Mouse (Mus musculus) liver, embryonic 12.5 days (tissue): Measurements from ENCODE around the gene Gxylt2. TPM values are rescaled to one million over a fixed set of nuclear protein-coding genes. Genes with fewer than 3 reads are reported as not detected.

Source experiments
- ATAC-seq: fragments of 200-750 bp; cut with Nextera tagmentation; 2 replicates; pipeline ENCODE4 v1.8.0; 2017; ENCODE audit warnings: moderate number of reproducible peaks, mild to moderate bottlenecking, moderate library complexity
- H3K27ac ChIP-seq: fragments of 300-500 bp; sonication (generic); 2 replicates; pipeline ENCODE4 v1.5.1; 2016; ENCODE audit warnings: mild to moderate bottlenecking
- H3K27me3 ChIP-seq: fragments of 300-500 bp; sonication (generic); replicated peaks from 2 replicates; pipeline ENCODE4 v1.6.1; 2016; ENCODE audit warnings: mild to moderate bottlenecking, moderate library complexity
- H3K36me3 ChIP-seq: fragments of 300-500 bp; sonication (generic); 2 replicates; pipeline ENCODE4 v1.6.1; 2016; ENCODE audit warnings: mild to moderate bottlenecking, moderate library complexity
- H3K4me1 ChIP-seq: fragments of 300-500 bp; sonication (generic); 2 replicates; pipeline ENCODE4 v1.6.1; 2016
- H3K4me2 ChIP-seq: fragments of 300-500 bp; sonication (generic); 2 replicates; pipeline ENCODE4 v1.6.1; 2016; ENCODE audit warnings: mild to moderate bottlenecking, moderate library complexity
- H3K4me3 ChIP-seq: fragments of 300-500 bp; sonication (generic); 2 replicates; pipeline ENCODE4 v1.5.1; 2016; ENCODE audit warnings: mild to moderate bottlenecking, moderate library complexity
- H3K9ac ChIP-seq: fragments of 300-500 bp; sonication (generic); 2 replicates; pipeline ENCODE4 v1.6.1; 2016; ENCODE audit warnings: mild to moderate bottlenecking, moderate library complexity
- H3K9me3 ChIP-seq: fragments of 300-500 bp; sonication (generic); replicated peaks from 2 replicates; pipeline ENCODE4 v1.6.1; 2016; ENCODE audit warnings: mild to moderate bottlenecking, moderate library complexity
- WGBS: fragments of 180-500 bp; shearing (Covaris S2); methylation state at CpG from one replicate; pipeline ENCODE4 v1.1.7; 2016; ENCODE audit not compliant: insufficient replicate concordance; 5-methylcytosine and 5-hydroxymethylcytosine counted together
- polyA plus RNA-seq: library from polyadenylated mRNA; unstranded; fragments of >200 nt; fragmentation: Nextera tagmentation; extraction: Ambion mirVana; gene quantifications from 2 replicates; pipeline ENCODE4 v1.2.1, GENCODE M21; 2016

The Gxylt2 gene
- polyA plus RNA-seq: 0.37 and 0.39 TPM in 2 replicates

- Histone ChIP-seq H3K9ac (peak within 1 kb of the TSS; percentile 46; the same call in 1 of the 2 replicates), H3K27ac (no peak within 1 kb of the TSS), H3K4me3 (peak within 1 kb of the TSS; percentile 51), H3K9me3 (no peaks in the 10 kb centered on the region), H3K27me3 (peaks cover 55% of the 10 kb centered on the region), H3K4me1 (no peaks in the 10 kb centered on the region; the same call in 1 of the 2 replicates), H3K36me3 (no peaks in the 10 kb centered on the region), H3K4me2 (peak within 1 kb of the TSS; percentile 69)
- ATAC-seq: peak; percentile 46; the same call in 1 of the 2 replicates
- WGBS: 1% methylated on average over 76 of the region's 77 CpGs
Observed at GRCm38 (mm10) chr6:100704574-100705365, at the start of gene Gxylt2. Gene Gxylt2, plus strand, starts transcription at chr6:100704734.

GRCm38 (mm10) chr6:100660395-100660794 lies 44.1 kb upstream of the Gxylt2 start:
- Histone ChIP-seq H3K27ac (no peak overlapping the region), H3K36me3 (peaks cover 75% of the 10 kb centered on the region), H3K4me2 (no peak overlapping the region), H3K9me3 (no peaks in the 10 kb centered on the region), H3K9ac (no peak overlapping the region), H3K4me1 (no peaks in the 10 kb centered on the region), H3K27me3 (no peaks in the 10 kb centered on the region), H3K4me3 (no peak overlapping the region)
- no peak for ATAC-seq
- WGBS: 81% methylated on average over 5 of the region's 5 CpGs

DNA sequence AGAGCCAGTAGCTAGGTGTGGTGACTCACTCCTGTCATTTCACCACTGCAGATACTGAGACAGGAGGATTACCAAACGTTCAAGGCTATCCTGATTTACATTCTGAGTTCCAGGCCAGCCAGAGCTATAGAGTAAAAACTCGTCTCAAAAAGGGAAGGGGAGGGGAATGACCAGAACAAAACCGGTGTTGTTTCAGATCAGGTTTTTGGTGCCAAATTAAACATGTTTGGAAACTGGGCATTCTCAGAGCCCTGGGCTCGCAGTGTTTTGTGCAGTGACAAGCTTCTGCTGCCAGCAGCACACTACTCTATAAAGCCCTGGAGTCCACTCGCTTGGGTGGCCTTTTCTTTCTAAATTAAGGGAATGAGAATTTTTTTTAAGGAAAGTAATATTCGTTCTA lies 42.3 kb upstream of the Gxylt2 start:
- H3K27ac ChIP-seq: no peak overlapping the region
- H3K9me3 ChIP-seq: no peaks in the 10 kb centered on the region
- no peak overlapping the region for H3K4me3 ChIP-seq
- no peaks in the 10 kb centered on the region for H3K27me3 ChIP-seq
- H3K36me3 ChIP-seq: peaks cover 76% of the 10 kb centered on the region
- WGBS: 73% methylated on average over 6 of the region's 6 CpGs
- no peak overlapping the region for H3K9ac ChIP-seq
- H3K4me2 ChIP-seq: no peak overlapping the region
- no peak for ATAC-seq
- no peaks in the 10 kb centered on the region for H3K4me1 ChIP-seq

DNA sequence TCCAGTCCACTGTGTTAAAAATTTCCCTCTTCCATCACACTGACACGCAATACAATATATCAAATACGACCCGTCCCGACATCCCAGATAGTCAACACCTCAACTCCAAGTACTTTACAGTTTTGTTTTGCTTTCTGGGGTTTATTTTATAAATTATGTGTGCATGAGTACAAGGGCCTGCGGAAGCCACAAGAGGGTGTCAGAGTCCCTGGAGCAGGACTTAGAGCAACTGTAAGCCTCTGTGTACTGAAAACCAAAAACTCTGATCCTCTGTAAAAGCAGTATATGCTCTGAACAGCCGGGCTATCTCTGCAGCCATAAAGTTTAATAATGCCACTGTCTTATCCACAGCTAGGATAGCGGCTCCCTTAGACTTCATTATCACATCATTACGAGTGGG lies 36.9 kb upstream of the Gxylt2 start:
- peaks cover 22% of the 10 kb centered on the region for H3K4me1 ChIP-seq
- 82% methylated on average over 8 of the region's 8 CpGs for WGBS
- no peak for ATAC-seq
- H3K36me3 ChIP-seq: peaks cover 32% of the 10 kb centered on the region
- no peaks in the 10 kb centered on the region for H3K27me3 ChIP-seq
- H3K9me3 ChIP-seq: no peaks in the 10 kb centered on the region
- H3K27ac ChIP-seq: no peak overlapping the region
- no peak overlapping the region for H3K4me3 ChIP-seq
- H3K9ac ChIP-seq: no peak overlapping the region
- H3K4me2 ChIP-seq: no peak overlapping the region

GRCm38 (mm10) chr6:100668858-100669257 lies 35.7 kb upstream of the Gxylt2 start:
- Histone ChIP-seq H3K36me3 (peaks cover 19% of the 10 kb centered on the region), H3K9me3 (no peaks in the 10 kb centered on the region), H3K27ac (no peak overlapping the region), H3K27me3 (no peaks in the 10 kb centered on the region), H3K9ac (no peak overlapping the region), H3K4me1 (peaks cover 22% of the 10 kb centered on the region), H3K4me3 (no peak overlapping the region), H3K4me2 (peak overlapping the region; percentile 10; the same call in 1 of the 2 replicates)
- 36% methylated on average over 2 of the region's 2 CpGs for WGBS
- no peak for ATAC-seq

GRCm38 (mm10) chr6:100670370-100670841 lies 34.1 kb upstream of the Gxylt2 start:
- Histone ChIP-seq H3K4me2 (peak overlapping the region; percentile 91), H3K9ac (peak overlapping the region; percentile 88), H3K9me3 (no peaks in the 10 kb centered on the region), H3K27me3 (no peaks in the 10 kb centered on the region), H3K4me3 (peak overlapping the region; percentile 94), H3K36me3 (peaks cover 4% of the 10 kb centered on the region; the same call in 1 of the 2 replicates), H3K4me1 (peaks cover 22% of the 10 kb centered on the region), H3K27ac (peak overlapping the region; percentile 84)
- peak; percentile 83 for ATAC-seq
- 0% methylated on average over 32 of the region's 32 CpGs for WGBS

DNA sequence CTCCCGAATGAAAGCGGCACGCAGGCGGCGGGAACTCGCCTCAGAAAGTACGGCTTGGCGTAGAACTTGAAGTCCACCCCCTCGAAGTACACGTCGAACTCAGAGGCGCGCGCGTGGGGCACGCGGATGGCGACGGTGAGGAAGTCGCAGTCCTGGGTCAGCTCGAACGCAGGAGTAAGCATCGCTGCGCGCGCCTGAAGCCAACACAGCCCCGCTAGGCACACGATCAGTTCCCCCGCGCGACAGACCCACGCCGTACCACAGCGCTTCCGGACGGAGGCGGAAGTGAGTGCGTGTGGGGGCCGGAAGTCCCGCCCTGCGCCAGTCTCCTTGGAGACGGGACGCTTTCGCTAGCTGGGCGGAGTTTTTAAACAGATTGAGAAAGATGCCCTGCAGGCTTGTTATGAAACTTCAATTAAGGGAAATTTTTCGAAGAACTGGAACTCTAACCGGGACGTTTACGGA lies 33.6 kb upstream of the Gxylt2 start, which contains the start of gene Shq1:
Shq1 (minus strand) TSS at position 278 of the 465 bp plus-strand sequence.
- H3K9ac ChIP-seq: peak within 1 kb of the TSS; percentile 88
- WGBS: under 1% methylated on average over 49 of the region's 49 CpGs

DNA sequence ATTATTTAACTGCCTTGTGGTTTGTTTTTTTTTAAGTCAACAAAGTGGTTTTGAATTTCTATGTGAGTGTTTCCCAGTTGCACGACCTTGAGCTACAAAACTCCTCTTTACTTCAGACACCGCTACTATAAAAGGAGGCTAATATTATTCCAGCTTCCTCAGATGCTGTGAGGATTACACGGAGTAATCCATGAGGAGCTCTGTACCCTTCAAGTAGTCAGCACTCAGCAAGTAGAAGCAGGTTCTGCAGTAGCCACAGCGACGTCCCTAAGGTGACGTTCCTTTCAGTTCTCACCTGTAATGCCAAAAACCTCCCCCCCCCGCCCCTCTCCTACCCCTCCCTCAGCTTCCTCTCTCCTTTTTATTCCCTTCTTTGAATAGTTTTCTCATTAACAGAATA lies 33.1 kb upstream of the Gxylt2 start:
- H3K4me2 ChIP-seq: peak overlapping the region; percentile 91
- H3K4me1 ChIP-seq: peaks cover 22% of the 10 kb centered on the region
- no peaks in the 10 kb centered on the region for H3K27me3 ChIP-seq
- no peaks in the 10 kb centered on the region for H3K9me3 ChIP-seq
- WGBS: 8% methylated on average over 7 of the region's 7 CpGs
- H3K4me3 ChIP-seq: peak overlapping the region; percentile 94
- H3K9ac ChIP-seq: no peak overlapping the region
- H3K27ac ChIP-seq: no peak overlapping the region
- H3K36me3 ChIP-seq: no peaks in the 10 kb centered on the region; the same call in 1 of the 2 replicates
- ATAC-seq: no peak

More for the DNA sequence above, 33.6 kb upstream of the Gxylt2 start, which contains the start of gene Shq1:
- Histone ChIP-seq H3K4me2 (peak within 1 kb of the TSS; percentile 91), H3K36me3 (no peaks in the 10 kb centered on the region; the same call in 1 of the 2 replicates), H3K4me3 (peak within 1 kb of the TSS; percentile 94), H3K9me3 (no peaks in the 10 kb centered on the region), H3K27ac (peak within 1 kb of the TSS; percentile 84), H3K27me3 (no peaks in the 10 kb centered on the region), H3K4me1 (peaks cover 22% of the 10 kb centered on the region)
- peak; percentile 87 for ATAC-seq

DNA sequence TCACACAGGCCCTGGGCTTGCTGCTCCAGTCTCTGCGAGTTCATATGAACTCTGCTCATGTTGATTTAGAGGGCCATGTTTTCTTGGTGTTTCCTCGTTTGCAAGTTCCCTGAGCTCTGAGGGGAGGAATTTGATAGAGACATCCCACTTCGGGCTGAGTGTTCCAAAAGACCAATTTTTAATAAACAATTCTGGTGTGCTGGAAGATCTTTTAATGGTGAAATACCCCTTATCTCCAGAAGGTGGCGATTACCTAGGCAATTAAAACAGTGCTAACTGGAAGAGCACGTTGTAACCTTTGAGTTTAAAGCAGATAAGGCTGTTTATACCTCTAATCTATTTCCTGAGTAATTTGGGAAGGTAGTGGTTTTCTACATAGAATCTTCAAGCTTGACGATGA lies 29.6 kb upstream of the Gxylt2 start:
- Histone ChIP-seq H3K27ac (no peak overlapping the region), H3K36me3 (no peaks in the 10 kb centered on the region), H3K9me3 (no peaks in the 10 kb centered on the region), H3K27me3 (no peaks in the 10 kb centered on the region), H3K4me1 (peaks cover 9% of the 10 kb centered on the region; the same call in 1 of the 2 replicates), H3K4me2 (no peak overlapping the region), H3K4me3 (no peak overlapping the region), H3K9ac (no peak overlapping the region)
- ATAC-seq: no peak
- 17% methylated on average over 6 of the region's 6 CpGs for WGBS

DNA sequence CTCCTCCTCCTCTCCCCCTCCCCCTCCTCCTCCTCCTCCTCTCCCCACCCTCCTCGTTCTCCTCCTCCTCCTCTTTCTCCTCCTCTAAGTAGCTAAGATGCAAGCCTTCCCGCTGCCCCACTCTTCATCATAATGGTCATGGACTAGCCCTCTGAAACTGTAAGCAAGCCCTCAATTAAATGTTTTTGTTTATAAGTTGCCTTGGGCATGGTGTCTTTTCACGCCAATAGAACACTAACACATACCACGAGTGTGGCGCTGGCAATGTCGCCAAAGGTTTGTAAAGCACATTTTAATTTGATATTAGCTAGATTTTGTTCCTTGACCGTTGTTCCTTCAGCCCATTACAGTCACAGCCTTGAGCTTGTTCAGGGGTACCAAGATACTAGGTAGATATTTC lies 28.1 kb upstream of the Gxylt2 start:
- Histone ChIP-seq H3K4me3 (no peak overlapping the region), H3K36me3 (no peaks in the 10 kb centered on the region), H3K27ac (no peak overlapping the region), H3K9ac (no peak overlapping the region), H3K4me2 (no peak overlapping the region), H3K9me3 (no peaks in the 10 kb centered on the region), H3K4me1 (peaks cover 1% of the 10 kb centered on the region; the same call in 1 of the 2 replicates), H3K27me3 (no peaks in the 10 kb centered on the region)
- no peak for ATAC-seq
- WGBS: 79% methylated on average over 7 of the region's 7 CpGs

- Histone ChIP-seq H3K4me3 (no peak overlapping the region), H3K9me3 (no peaks in the 10 kb centered on the region), H3K4me2 (no peak overlapping the region), H3K4me1 (no peaks in the 10 kb centered on the region), H3K27ac (no peak overlapping the region), H3K9ac (no peak overlapping the region), H3K27me3 (no peaks in the 10 kb centered on the region), H3K36me3 (no peaks in the 10 kb centered on the region)
- ATAC-seq: no peak
- 67% methylated on average over 2 of the region's 2 CpGs for WGBS
Observed at GRCm38 (mm10) chr6:100678636-100679035, 25.9 kb upstream of the Gxylt2 start.

GRCm38 (mm10) chr6:100686341-100686740 lies 18.2 kb upstream of the Gxylt2 start:
- Histone ChIP-seq H3K27ac (no peak overlapping the region), H3K9ac (no peak overlapping the region), H3K4me3 (no peak overlapping the region), H3K9me3 (no peaks in the 10 kb centered on the region), H3K27me3 (no peaks in the 10 kb centered on the region), H3K4me2 (no peak overlapping the region), H3K4me1 (no peaks in the 10 kb centered on the region), H3K36me3 (no peaks in the 10 kb centered on the region)
- WGBS: 54% methylated on average over 2 of the region's 2 CpGs
- no peak for ATAC-seq
